Mouse (Mus musculus) neural tube, embryonic 14.5 days (tissue): ENCODE results near the gene Tapbpl. TPM values are rescaled to one million over a fixed set of nuclear protein-coding genes. Genes with fewer than 3 reads are reported as not detected.

Source experiments
- ATAC-seq: fragments of 200-750 bp; cut with Nextera tagmentation; 2 replicates; pipeline ENCODE4 v1.8.0; 2017; ENCODE audit warnings: low read depth, mild to moderate bottlenecking, moderate TSS enrichment, moderate library complexity
- H3K27ac ChIP-seq: fragments of 300-500 bp; sonication (generic); 2 replicates; pipeline ENCODE4 v1.5.1; 2014; ENCODE audit warnings: low read depth, mild to moderate bottlenecking, control low read depth, low read length, moderate library complexity, mixed read lengths
- H3K27me3 ChIP-seq: fragments of 300-500 bp; sonication (generic); 2 replicates; pipeline ENCODE4 v1.6.1; 2014; ENCODE audit warnings: low read length; ENCODE audit not compliant: control insufficient read depth, insufficient read depth
- H3K36me3 ChIP-seq: fragments of 300-500 bp; sonication (generic); 2 replicates; pipeline ENCODE4 v1.6.1; 2014; ENCODE audit warnings: low read length, mixed read lengths; ENCODE audit not compliant: control insufficient read depth, insufficient read depth
- H3K4me1 ChIP-seq: fragments of 300-500 bp; sonication (generic); 2 replicates; pipeline ENCODE4 v1.6.1; 2014; ENCODE audit warnings: low read length; ENCODE audit not compliant: control insufficient read depth, insufficient read depth
- H3K4me2 ChIP-seq: fragments of 300-500 bp; sonication (generic); 2 replicates; pipeline ENCODE4 v1.6.1; 2014; ENCODE audit warnings: mild to moderate bottlenecking, low read depth, low read length, control low read depth
- H3K4me3 ChIP-seq: fragments of 300-500 bp; sonication (generic); 2 replicates; pipeline ENCODE4 v1.5.1; 2014; ENCODE audit warnings: low read depth, low read length, control low read depth, mixed read lengths
- H3K9ac ChIP-seq: fragments of 300-500 bp; sonication (generic); replicated peaks from 2 replicates; pipeline ENCODE4 v1.6.1; 2014; ENCODE audit warnings: low read depth, mild to moderate bottlenecking, control low read depth, low read length, mixed read lengths
- H3K9me3 ChIP-seq: fragments of 300-500 bp; sonication (generic); 2 replicates; pipeline ENCODE4 v1.6.1; 2016; ENCODE audit warnings: low read length; ENCODE audit not compliant: control insufficient read depth
- WGBS: fragments of 180-500 bp; shearing (Covaris S2); extraction: QIAGEN DNeasy Blood & Tissue Kit; methylation state at CpG from one replicate; pipeline ENCODE4 v1.1.7; 2014; 5-methylcytosine and 5-hydroxymethylcytosine counted together
- microRNA-seq: library from miRNA; unstranded; fragments of <30 nt; microRNA quantifications from one replicate; pipeline ENCODE4, GENCODE M21; 2016
- polyA plus RNA-seq: library from polyadenylated mRNA; unstranded; fragments of >200 nt; fragmentation: Nextera tagmentation; extraction: Ambion mirVana; gene quantifications from 2 replicates; pipeline ENCODE4 v1.2.1, GENCODE M21; 2014

Tapbpl gene
- polyA plus RNA-seq, 1 experiment from 2014 or later, result 5.1 TPM

DNA sequence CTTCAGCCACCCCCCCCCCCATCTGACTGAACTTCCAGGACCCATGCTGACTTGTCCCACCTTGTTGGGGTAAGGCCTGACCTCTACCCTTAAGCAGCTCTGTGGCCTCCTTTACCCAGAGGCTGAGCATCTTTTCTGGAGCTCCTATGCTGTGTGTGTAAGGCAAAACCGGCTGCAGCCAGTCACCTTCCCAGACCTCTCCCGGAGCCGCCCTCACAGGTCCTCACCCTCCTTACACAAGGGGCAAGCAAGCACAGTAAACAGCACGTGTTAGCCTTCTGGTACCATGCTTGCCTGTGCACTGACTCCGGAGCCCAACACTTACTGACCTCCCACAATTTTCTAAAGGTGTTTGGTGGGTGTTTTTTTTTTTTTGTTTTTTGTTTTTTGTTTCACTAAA lies 56.2 kb downstream of the Tapbpl start:
- 93% methylated on average over 5 of the region's 5 CpGs for WGBS
- ATAC-seq, result no peak
- Histone ChIP-seq H3K27me3 (no peaks in the 10 kb centered on the region), H3K4me3 (no peak overlapping the region), H3K9me3 (no peaks in the 10 kb centered on the region), H3K36me3 (peaks cover 81% of the 10 kb centered on the region), H3K4me1 (no peaks in the 10 kb centered on the region), H3K4me2 (no peak overlapping the region), H3K9ac (no peak overlapping the region), H3K27ac (no peak overlapping the region)

Small RNAs within 50 kb of the gene (microRNA-seq; reads per million reads assigned to microRNA genes)
- gene Mir3098, result not detected
- gene Mir8113, result not detected

Other genes starting within 250 kb of the Tapbpl start
- 41.3 and 62.3 TPM in 2 replicates for gene Pianp, start 235.2 kb downstream of the Tapbpl start, polyA plus RNA-seq
- gene Zfp384, start 222.7 kb downstream of the Tapbpl start, polyA plus RNA-seq, result 12.3 and 16.5 TPM in 2 replicates
- gene Ing4, start 192.1 kb downstream of the Tapbpl start, polyA plus RNA-seq, result 105 and 116 TPM in 2 replicates
- 16.8 and 19.8 TPM in 2 replicates for gene Acrbp, start 182.2 kb downstream of the Tapbpl start, polyA plus RNA-seq
- gene Lpar5, start 163.9 kb downstream of the Tapbpl start, polyA plus RNA-seq, result 0.70 and 0.91 TPM in 2 replicates
- gene Chd4, start 135.9 kb downstream of the Tapbpl start, polyA plus RNA-seq, result 72.1 and 82.2 TPM in 2 replicates
- 45.0 and 49.6 TPM in 2 replicates for gene Nop2, start 100.0 kb downstream of the Tapbpl start, polyA plus RNA-seq
- 18.3 and 18.5 TPM in 2 replicates for gene Iffo1, start 86.6 kb downstream of the Tapbpl start, polyA plus RNA-seq
- 1,265 and 1,492 TPM in 2 replicates for gene Gapdh, start 65.4 kb downstream of the Tapbpl start, polyA plus RNA-seq
- gene Ncapd2, start 40.2 kb downstream of the Tapbpl start, polyA plus RNA-seq, result 22.6 and 46.4 TPM in 2 replicates
- 135 and 138 TPM in 2 replicates for gene Mrpl51, start 40.1 kb downstream of the Tapbpl start, polyA plus RNA-seq
- 14.1 and 21.2 TPM in 2 replicates for gene Vamp1, start 16.3 kb downstream of the Tapbpl start, polyA plus RNA-seq
- 1.0 and 2.5 TPM in 2 replicates for gene Cd27, start 5.2 kb upstream of the Tapbpl start, polyA plus RNA-seq
- not detected in 2 replicates for gene Tuba3a, start 54.2 kb upstream of the Tapbpl start, polyA plus RNA-seq
- 11.0 and 14.8 TPM in 2 replicates for gene Ltbr, start 82.0 kb upstream of the Tapbpl start, polyA plus RNA-seq
- 0.67 and 0.77 TPM in 2 replicates for gene Scnn1a, start 88.8 kb upstream of the Tapbpl start, polyA plus RNA-seq
- 6.5 and 15.0 TPM in 2 replicates for gene Tnfrsf1a, start 117.5 kb upstream of the Tapbpl start, polyA plus RNA-seq
- 0.09 and 0.13 TPM in 2 replicates for gene Plekhg6, start 148.9 kb upstream of the Tapbpl start, polyA plus RNA-seq